Mouse (Mus musculus) cerebellum, postnatal 14 days (tissue): ENCODE results near the gene Thrsp.
"Not testable (repeated sequence)": the region's sequence is repeated elsewhere in the genome, so short reads cannot be mapped to it uniquely, and the experiment has no call there.

Source experiments
- DNase-seq, 2 experiments: peaks; one replicate each; pipeline ENCODE4 v3.0.0; 2021; ENCODE audit warnings: mixed read lengths in 2 of 2

The Thrsp gene

DNA sequence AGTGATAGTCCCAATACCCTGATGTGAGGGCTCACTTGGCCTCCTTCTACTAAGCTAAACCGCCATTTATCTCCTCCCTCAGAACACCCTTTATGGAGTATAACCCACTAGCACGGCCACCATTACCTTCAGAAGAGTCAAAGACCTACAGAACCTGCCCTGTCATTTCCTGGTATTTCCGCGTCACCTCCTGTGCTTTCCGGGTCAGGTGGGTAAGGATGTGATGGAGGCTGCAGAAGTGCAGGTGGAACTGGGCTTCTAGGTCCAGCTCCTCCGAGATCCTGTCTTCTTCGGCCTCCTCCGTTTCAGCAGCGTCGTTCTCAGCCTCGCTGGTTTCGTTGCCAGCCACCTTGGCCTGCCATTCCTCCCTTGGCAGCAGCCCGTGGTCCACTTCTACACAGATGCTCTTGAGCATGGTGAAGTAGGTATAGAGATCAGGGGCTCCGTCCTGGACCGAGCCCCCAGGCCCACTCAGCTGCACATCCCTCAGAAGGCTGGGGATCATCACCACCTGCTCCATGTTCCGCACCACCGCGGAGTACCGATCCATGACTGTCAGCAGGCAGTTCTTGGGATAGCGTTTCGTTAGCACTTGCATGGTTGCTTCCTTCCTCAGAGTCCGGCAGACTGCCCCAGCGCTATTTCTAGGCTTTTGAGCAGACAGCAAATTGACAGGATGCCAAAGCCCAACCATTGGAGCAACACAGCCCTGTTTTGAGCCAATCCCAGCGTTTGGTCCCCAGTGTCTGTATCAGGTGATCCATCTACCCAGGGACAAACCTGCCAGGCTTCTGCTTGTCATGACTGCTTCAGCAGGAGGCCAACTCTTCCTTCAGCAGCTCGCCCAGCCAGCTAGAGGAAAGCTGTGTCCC lies at the start of gene Thrsp:
Gene Thrsp (minus strand): TSS at position 825 of the 872 bp plus-strand sequence.
- peak; percentile 96 for DNase-seq

DNA sequence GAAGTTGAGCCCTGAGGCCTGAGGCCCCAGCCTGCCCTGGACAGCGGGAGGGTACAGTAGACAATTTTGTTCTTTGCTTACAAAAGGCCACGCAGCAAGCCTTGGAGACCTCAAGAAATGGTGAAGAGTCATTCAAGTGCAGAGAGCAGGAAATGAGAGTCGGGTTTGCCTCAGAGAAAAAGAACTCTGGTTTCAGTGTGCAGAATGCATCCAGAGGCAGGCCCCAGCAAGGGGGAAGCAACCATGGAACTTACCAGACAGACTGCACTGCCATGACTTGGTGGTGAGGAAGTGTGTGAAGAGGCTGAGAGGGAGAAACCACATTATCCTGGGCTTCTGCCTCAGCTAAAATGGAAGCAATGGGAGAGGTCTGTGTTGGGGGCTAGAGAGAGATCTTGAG lies 38.0 kb upstream of the Thrsp start:
- no peak for DNase-seq

DNA sequence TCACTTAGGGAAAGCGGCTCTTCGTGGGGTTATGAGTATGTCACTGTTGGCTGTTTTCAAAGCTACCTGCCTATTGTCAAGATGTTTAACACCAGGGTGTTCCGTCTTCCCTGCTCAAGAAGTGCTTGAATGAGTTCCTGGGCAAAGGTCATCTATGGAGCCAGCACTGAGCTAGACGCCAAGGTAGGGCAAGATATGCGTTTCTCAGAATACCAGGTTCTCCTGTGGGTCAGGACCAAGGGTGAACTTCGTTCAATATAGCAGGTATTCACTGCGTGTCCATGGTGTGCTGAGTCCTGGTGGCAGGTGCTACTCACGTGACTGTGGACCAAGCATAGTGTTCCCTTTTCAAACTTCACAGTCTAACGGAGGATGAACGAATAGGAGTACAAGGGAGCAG lies 37.3 kb upstream of the Thrsp start:
- no peak for DNase-seq

DNA sequence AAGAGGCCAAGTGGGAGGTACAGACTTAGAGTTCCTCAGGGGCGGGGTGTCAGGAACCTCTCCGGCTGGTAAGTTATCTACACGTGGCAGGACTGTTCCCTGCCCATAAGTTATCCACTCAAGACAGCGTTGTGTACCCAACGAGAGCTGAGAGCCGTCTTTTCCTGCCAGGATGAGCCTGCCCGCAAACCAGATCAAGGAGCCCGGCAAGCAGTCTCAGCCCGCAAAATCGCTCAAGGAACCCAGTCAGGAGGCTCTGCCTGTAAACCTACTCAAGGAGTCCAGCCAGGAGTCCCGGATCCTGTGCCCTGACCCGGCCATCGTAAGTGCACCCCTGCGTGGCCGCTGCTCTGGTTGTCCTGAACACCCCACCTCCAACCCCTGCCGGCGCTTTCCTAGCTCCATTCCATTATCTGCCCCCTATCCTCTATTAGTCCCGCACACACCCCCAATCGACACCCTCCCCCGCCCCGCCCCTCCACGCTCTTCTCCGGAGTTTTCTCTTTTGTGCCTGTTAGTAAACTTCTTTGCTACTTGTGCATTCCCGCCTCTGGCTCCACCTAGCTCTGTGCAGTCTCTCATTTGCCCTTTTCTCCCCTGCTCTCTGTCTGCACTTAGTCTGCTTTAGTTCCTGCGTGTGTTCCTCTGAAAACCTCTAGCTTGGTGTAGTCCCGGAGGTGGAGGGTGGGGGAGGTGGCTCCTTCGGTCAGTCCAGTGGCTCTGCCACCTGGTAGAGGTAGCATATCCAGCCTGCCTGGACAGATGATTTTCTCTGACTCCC lies 35.8 kb upstream of the Thrsp start:
- DNase-seq = no peak

DNA sequence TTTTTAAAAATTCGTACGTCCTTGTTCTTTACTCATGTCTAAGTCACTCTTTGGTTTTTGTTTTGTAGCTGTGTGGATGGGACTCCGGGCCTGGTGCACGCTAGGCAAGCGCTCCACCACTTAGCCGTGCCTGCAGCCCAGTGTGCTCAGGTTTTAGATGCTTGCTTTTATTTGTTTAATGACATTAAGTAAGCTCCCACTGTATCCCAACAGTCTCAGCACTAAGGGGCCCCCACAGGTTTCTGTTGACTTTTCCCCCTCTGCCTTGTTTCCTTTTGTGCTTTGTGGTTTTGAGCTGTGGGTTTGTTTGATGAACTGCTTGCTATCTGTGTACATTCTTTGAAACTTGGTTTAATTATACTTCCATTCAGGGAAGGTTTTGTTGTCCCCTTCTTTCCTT lies 34.7 kb upstream of the Thrsp start:
- no peak for DNase-seq

DNA sequence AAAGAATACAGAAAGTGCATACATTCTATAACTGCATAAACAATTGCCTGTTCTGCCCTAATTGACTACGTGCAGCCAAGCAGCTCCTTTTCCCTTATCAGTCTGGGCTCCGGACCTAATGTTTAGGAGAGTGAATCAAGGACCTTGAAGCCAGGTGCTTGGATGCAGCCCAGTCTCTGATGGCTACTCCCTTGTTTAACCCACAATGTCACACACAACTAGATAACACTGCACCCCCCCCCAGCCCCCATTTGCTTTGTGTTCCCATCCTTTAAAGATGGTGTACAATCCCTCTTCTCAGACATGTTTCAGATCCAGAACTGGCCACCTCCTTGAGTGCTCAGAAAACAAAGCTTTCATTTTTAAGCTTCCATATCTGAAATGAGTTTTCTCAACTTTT lies 33.5 kb upstream of the Thrsp start, which contains the start of gene Kctd14:
Gene Kctd14 (plus strand): TSS at position 301 of the 400 bp plus-strand sequence.
- DNase-seq = not testable (repeated sequence)

DNA sequence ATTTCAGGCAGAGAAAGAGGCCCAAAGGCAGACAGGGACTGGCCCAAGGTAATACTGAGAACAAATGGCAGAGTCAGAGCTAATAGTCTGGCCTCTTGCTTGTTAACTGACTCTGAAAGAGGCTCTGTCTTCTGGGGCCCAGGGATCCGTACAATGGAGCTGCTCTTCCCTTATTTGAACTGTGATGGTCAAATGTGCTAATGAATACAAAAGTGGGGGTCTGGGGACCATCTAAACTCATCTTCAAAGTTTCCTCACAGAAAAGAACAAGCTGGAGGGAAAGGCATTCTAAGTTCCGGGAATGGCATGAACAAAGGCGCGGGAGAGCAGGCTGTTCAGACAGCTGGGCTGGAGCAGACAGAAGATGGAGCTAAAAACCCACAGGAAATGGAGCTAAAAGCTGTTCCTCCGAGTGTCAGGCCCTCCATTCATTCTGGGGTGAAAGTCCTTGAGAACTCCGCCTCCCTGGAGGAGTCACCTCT lies 29.6 kb upstream of the Thrsp start:
- DNase-seq = peak in 1 of 2 experiments; percentile 9

DNA sequence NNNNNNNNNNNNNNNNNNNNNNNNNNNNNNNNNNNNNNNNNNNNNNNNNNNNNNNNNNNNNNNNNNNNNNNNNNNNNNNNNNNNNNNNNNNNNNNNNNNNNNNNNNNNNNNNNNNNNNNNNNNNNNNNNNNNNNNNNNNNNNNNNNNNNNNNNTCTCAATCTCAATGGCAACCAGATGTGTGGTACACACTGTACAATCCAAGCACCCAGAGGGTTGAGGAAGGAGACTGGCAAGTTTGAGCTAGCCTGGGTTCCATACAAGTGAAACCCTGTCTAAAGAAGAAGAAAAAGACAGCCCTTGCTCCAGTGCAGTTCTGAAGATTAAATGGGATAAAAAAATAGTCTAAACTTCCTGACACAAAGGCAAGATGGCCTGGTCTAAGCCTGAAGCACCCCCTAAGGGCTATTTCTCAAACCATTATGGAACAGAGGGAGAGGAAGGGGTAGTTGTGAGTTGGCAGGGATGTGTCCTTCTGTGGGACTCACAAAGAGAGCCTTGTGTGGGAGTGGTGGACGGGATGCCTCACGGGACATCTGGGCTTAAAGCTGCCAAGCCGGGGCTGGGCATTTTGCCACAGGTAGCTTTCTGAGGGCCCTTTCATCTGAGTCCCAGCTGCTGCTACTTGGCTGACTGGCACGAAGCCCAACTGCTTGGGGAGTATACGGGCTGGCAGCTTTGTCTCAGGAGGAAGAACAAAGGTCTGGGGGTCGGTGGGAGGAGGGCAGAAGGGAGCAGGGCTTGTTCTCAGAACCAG lies 28.8 kb upstream of the Thrsp start:
- DNase-seq = peak; percentile 87 to 94

DNA sequence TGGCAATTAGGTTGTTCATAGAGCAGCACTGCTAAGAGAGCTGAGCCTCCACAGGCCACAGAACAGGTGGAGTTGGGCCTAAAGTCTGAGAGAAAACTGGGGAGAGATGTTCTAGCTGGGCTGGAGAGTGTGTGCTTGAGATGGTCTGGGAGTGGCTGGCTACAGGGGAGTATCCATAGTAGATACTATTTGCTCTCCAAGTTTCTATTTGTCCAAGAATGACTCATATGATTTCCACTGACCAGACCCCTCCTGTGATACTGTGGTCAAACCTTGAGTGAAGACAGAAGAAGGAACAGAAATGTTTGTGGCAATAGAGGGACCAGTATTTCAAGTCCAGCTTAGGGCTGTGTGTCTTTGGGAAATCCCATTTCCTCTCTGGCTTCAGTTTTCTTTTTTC lies 21.5 kb upstream of the Thrsp start:
- no peak for DNase-seq

DNA sequence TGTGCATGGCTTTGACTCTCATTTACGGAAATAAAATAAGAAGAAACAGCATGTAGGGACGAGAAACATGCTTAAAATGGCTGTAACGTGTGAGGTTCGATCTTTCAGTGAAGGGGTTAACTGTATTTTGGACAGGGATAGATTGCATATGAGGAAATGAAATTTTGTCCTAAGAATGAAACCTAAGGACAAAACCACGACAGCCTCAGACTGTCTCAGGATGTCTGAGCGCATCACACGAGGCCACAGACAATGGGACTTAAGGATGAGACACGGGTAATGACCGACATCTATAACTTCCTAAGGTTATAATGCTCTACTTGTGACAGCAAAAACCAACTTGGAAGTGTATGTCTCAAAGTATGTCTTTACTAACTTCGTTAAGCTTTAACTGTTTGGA lies 17.0 kb upstream of the Thrsp start:
- DNase-seq = no peak

DNA sequence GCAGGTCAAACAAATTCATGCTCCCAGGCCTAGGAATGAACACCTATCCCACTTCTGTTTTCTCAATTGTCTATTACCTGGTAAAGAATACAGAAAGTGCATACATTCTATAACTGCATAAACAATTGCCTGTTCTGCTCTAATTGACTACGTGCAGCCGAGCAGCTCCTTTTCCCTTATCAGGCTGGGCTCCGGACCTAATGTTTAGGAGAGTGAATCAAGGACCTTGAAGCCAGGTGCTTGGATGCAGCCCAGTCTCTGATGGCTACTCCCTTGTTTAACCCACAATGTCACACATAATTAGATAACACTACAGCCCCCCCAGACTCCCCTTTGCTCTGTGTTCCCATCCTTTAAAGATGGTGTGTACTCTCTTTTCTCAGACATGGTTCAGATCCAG lies 16.0 kb upstream of the Thrsp start:
- DNase-seq = not testable (repeated sequence)

DNA sequence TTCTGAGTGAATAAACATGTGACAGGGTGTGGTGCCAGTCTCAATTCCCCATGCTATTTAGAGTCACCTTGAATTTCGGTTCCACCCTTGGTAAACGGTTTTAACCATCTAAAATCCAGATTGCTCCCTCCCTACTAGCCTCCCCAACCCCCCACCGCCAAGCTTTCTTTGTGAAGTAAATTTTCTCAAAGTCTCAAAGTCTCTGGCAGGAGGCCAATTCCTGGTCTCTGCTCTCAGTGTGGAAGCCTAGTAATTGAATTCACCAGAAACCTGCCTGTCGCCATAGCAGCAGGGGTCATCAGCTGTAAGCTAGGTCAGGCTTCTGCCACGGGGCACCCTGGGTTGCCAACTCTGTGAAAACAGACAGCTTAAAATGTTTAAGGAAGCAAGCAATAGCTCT lies 12.2 kb upstream of the Thrsp start:
- DNase-seq = peak; percentile 54 to 60

DNA sequence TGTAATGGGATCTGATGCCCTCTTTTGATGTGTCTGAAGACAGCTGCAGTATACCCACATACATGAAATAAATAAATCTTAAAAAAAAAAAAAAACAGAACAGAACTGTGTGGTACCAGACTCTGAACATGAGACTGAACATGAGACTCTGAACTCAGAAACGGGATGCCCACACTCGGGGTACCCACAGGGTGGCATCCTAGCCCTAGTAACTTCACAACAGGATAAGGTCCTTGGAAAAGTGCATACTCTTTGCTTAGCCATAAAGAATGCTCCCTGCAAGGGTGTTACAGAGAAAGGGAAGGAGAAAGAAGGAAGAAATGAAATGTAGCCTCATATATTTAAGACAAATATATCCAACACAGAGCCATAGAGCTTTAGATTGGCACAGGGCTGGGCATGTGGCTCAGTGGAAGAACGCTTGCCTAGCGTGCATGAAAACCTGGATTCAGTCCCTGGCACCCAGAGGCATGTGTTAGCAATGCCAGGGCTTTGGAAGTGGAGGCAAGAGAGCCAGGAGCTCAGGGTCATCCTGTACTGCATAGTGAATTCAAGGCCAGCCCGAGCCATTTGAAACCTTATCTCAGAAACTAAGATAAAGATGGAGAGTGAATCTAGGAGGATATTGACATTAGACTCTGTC lies 10.4 kb upstream of the Thrsp start:
- peak; percentile 86 to 91 for DNase-seq

DNA sequence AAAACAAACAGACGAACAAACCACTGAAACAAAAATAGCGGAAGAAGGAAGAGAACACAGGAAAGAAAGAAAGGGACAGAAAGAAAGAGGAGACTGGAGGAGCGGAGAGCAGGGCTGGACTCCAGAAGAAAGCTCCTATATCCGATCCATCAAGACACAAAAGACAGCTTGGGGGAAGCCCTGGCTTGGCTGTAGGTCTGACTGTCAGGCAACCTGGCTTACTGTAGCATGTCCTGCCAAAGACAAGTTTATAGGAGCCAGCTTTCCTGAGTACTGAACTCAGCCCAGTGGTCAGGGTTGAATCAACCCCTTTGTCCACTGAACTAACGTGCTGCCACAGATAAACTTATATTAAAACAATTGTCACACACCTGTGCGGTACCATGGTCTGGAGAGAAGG lies 9.8 kb upstream of the Thrsp start:
- DNase-seq = peak in 1 of 2 experiments; percentile 59

DNA sequence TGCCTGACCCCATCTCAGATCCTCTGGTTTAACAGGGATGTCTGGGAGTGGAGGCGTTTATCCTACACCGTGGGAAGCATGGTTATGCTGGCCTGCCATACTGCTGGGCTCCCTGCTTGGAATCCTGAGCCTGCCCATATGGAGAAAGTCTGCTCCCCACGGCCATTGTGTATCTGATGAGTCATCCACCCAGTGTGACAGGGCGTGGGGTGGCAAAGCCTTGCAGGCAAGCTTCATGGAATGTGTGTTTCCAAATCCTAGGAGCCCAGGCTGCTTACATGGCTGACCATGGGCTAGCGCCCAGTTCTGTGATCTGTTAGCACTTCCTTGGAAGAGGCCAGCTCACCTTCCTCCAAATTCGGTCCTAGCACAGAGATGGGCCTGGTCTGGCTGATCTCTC lies 9.0 kb upstream of the Thrsp start:
- DNase-seq = peak in 1 of 2 experiments; percentile 59

DNA sequence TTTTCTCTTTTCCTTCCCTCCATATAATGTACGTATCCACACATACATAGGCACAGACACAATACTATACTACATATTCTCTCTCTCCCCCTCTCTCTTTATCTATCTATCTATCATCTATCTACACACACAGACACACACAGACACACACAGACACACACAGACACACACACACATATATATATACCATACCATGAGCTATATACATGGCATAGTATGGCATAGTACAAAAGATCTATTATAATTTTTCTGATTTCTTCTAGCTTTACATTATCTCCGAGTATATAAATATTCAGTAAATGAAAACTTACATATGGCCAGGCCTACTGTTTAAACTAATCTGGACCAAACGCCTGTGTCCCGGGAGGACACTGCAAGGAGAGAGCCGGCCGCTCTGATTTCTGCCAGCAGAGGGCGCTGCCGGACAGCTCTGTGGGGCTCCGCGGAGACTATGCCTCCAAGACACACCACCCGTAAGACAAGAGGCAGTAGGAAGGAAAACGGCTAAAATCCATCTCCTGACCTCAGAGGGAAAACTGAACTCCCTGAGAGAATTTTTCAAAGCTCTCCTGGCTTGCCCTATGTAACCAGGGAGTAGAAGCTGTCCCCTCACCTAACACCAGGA lies 7.2 kb upstream of the Thrsp start:
- DNase-seq = peak; percentile 98 to 99

DNA sequence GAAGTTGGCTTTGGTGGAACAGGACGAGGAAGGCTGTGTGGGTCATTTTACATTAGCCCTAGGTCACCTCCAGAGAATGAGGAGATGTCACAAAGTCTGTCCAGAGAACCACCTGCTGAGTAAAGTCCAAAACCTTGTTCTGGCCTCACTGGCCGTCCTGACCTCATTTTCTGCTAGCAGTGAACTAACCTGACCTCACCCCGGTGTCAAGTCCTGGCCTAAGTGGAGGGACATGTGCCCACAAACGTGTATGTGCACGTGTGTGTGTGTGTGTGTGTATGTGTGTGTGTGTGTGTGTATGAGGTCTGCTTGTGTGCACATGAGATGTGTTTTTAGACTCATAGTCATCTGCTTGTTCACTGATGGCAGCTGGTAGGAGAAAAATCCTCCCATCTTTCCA lies 6.2 kb upstream of the Thrsp start:
- DNase-seq = no peak

DNA sequence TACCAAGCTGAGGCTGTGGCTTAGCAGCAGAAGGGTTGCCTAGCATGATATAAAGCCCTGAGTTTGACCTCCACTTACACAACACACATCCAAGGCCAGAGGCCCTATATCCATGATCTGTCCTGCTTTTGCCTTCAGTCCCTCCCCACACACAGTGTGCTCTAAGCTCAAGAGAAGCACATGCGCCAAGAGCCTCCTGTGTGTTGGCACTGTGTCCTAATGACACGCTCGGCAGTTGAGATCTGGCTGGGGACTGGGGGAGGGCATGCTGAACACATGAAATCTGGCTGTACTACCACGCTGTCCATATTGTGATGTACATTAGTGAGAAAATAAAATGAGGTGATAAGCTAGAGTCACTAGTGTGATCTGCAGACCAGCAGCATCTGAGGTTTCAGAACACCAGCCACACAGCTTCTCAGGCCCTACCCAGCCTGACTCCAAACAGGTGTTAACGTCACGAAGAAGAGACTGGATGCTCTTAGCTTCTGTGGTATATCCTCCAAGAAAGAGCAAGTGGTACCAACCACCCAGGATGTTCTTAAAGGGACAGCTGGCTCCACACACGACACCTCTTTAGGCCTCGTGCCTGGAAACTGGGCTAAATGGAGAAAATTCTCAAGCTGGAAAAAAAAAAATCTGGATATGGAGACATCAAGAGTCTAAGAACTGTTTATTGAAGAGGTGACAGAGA lies 3.6 kb upstream of the Thrsp start:
- DNase-seq = peak; percentile 86 to 89

DNA sequence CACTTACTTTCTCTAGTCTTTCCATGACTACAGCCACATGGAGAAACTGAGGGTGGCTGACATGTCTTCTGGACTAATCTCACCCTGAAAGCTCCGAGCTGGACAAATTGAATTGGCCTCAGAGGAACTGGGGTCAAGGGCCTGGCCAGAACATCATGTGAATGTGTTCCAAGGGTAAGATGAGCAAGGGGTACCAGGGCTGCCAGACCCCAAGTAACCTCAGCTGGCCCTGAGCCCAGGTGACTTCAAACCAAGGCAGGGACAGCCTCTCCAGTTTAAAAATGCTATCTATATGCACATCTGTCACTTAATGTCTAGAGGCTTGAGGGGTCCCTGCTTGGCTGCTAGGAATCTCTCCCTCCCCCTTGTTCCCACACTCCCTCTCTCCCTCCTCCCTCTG lies 2.9 kb upstream of the Thrsp start:
- DNase-seq = peak; percentile 49 to 54

DNA sequence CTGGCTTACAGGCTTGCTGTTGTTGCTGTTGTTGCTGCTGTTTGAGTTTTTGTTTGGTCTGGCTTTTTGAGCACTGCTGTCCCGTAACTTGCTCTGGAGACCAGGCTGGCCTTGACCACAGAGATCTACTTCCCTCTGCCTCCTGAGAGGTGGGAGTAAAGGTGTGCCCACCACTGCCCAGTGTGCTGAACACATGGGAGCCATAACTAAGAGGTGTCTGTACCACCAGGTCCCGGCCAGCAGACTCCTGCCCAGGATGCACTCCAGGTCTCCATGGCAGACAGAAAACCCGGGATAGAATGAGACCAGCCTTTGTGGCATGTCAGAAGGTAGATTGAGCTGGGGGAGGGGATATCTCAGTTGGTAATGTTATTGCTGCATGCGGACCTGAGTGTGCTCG lies 1.6 kb upstream of the Thrsp start:
- DNase-seq = peak in 1 of 2 experiments; percentile 7

DNA sequence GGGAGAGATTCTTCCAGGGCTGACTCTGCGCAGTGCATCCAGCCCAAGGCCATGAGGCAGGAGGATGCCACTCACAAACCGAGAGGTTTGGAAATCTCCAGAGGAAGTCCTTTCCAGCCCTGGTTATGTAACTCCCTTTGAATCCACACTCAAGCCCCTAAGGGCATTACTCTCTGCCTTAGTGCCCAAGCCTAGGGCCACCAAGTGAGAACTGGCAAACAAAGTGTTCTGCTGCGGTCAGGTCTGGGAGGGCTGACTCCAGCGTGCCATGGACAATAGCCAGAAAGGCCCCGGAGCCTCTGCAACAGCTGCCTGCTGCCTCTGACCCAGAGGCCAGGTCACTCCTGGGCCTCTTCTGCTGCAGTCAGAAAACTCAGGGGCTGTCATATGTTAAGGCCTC lies 1.2 kb upstream of the Thrsp start:
- DNase-seq = peak; percentile 45 to 46
